Mouse (Mus musculus) liver, embryonic 11.5 days (tissue): ENCODE results near the gene Ostf1. TPM values are rescaled to one million over a fixed set of nuclear protein-coding genes. Genes with fewer than 3 reads are reported as not detected.

ENCODE experiments used
- ATAC-seq: fragments of 200-750 bp; cut with Nextera tagmentation; replicated peaks from 2 replicates; pipeline ENCODE4 v1.8.0; 2017; ENCODE audit warnings: moderate number of reproducible peaks, mild to moderate bottlenecking, moderate TSS enrichment, moderate library complexity; ENCODE audit not compliant: low FRiP score
- DNase-seq: peaks from one replicate; pipeline ENCODE4 v3.0.0-alpha.2; 2017; ENCODE audit warnings: low spot score
- H3K27ac ChIP-seq: fragments of 300-500 bp; sonication (generic); 2 replicates; pipeline ENCODE4 v1.5.1; 2014; ENCODE audit warnings: mild to moderate bottlenecking, low read depth, low read length, control low read depth
- H3K27me3 ChIP-seq: fragments of 300-500 bp; sonication (generic); replicated peaks from 2 replicates; pipeline ENCODE4 v1.6.1; 2014; ENCODE audit warnings: low read length, mixed read lengths; ENCODE audit not compliant: control insufficient read depth, insufficient read depth
- H3K36me3 ChIP-seq: fragments of 300-500 bp; sonication (generic); 2 replicates; pipeline ENCODE4 v1.6.1; 2014; ENCODE audit warnings: mild to moderate bottlenecking, low read length, moderate library complexity, mixed read lengths; ENCODE audit not compliant: control insufficient read depth, insufficient read depth
- H3K4me1 ChIP-seq: fragments of 300-500 bp; sonication (generic); replicated peaks from 2 replicates; pipeline ENCODE4 v1.6.1; 2014; ENCODE audit warnings: low read length, mixed read lengths; ENCODE audit not compliant: control insufficient read depth, insufficient read depth
- H3K4me2 ChIP-seq: fragments of 300-500 bp; sonication (generic); 2 replicates; pipeline ENCODE4 v1.6.1; 2014; ENCODE audit warnings: mild to moderate bottlenecking, control low read depth, moderate library complexity
- H3K4me3 ChIP-seq: fragments of 300-500 bp; sonication (generic); 2 replicates; pipeline ENCODE4 v1.5.1; 2014; ENCODE audit warnings: low read depth, low read length, control low read depth
- H3K9ac ChIP-seq: fragments of 300-500 bp; sonication (generic); 2 replicates; pipeline ENCODE4 v1.6.1; 2014; ENCODE audit warnings: low read depth, low read length, control low read depth
- H3K9me3 ChIP-seq: fragments of 300-500 bp; sonication (generic); 2 replicates; pipeline ENCODE4 v1.6.1; 2016; ENCODE audit warnings: low read length, inconsistent platforms, mixed read lengths; ENCODE audit not compliant: control insufficient read depth
- WGBS: fragments of 180-500 bp; shearing (Covaris S2); extraction: QIAGEN DNeasy Blood & Tissue Kit; methylation state at CpG from one replicate; pipeline ENCODE4 v1.1.7; 2014; 5-methylcytosine and 5-hydroxymethylcytosine counted together
- polyA plus RNA-seq: library from polyadenylated mRNA; unstranded; fragments of >200 nt; fragmentation: Nextera tagmentation; extraction: Ambion mirVana; gene quantifications from 2 replicates; pipeline ENCODE4 v1.2.1, GENCODE M21; 2014

Gene Ostf1
- polyA plus RNA-seq, 1 experiment from 2014 or later = 86.8 TPM

- DNase-seq (no peak), ATAC-seq (peak; percentile 59)
- H3K27me3 ChIP-seq = no peaks in the 10 kb centered on the region
- no peaks in the 10 kb centered on the region for H3K36me3 ChIP-seq
- H3K9ac ChIP-seq = no peak overlapping the region
- peak overlapping the region; percentile 51 for H3K4me2 ChIP-seq
- no peaks in the 10 kb centered on the region for H3K9me3 ChIP-seq
- H3K4me3 ChIP-seq = no peak overlapping the region
- 33% methylated on average over 6 of the region's 6 CpGs for WGBS
- H3K4me1 ChIP-seq = peaks cover 57% of the 10 kb centered on the region
- peak overlapping the region; percentile 67 for H3K27ac ChIP-seq
Measured at GRCm38 (mm10) chr19:18650473-18650872, 18.9 kb upstream of the Ostf1 start.

GRCm38 (mm10) chr19:18649955-18650354 is 18.3 kb upstream of the Ostf1 start:
- ATAC-seq (no peak), DNase-seq (no peak)
- Histone ChIP-seq H3K9ac (no peak overlapping the region), H3K4me2 (peak overlapping the region; percentile 51), H3K36me3 (no peaks in the 10 kb centered on the region), H3K9me3 (no peaks in the 10 kb centered on the region), H3K4me3 (no peak overlapping the region), H3K27ac (peak overlapping the region; percentile 67), H3K27me3 (no peaks in the 10 kb centered on the region), H3K4me1 (peaks cover 57% of the 10 kb centered on the region)
- 49% methylated on average over 4 of the region's 4 CpGs for WGBS

DNA sequence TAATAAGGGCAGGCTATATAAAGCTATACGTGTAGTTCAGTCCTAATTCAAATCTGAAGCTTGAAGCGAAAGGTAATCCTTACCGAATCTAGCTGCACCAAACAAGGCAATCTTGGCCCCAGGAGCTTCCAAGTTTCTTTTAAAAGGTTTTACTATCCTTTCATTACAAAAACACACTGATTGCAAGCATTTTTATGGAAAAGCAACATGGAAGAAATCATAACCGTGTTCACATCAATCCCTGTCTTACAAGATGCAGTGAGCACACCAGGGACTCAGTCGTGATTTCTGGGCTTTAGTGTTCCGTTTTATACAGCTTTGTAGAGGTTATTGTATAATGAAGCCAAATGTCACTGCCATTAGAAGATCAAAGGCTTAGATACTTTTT is 16.9 kb upstream of the Ostf1 start:
- Histone ChIP-seq H3K9ac (no peak overlapping the region), H3K4me3 (no peak overlapping the region), H3K4me2 (no peak overlapping the region), H3K27me3 (no peaks in the 10 kb centered on the region), H3K9me3 (no peaks in the 10 kb centered on the region), H3K4me1 (peaks cover 56% of the 10 kb centered on the region), H3K36me3 (no peaks in the 10 kb centered on the region), H3K27ac (no peak overlapping the region)
- DNase-seq = no peak
- 88% methylated on average over 6 of the region's 6 CpGs for WGBS
- no peak for ATAC-seq

GRCm38 (mm10) chr19:18647775-18648557 is 16.3 kb upstream of the Ostf1 start:
- Histone ChIP-seq H3K4me2 (no peak overlapping the region), H3K36me3 (no peaks in the 10 kb centered on the region), H3K9ac (no peak overlapping the region), H3K27me3 (no peaks in the 10 kb centered on the region), H3K27ac (peak overlapping the region; percentile 86), H3K9me3 (no peaks in the 10 kb centered on the region), H3K4me3 (no peak overlapping the region), H3K4me1 (peaks cover 56% of the 10 kb centered on the region)
- ATAC-seq (no peak), DNase-seq (no peak)
- 69% methylated on average over 9 of the region's 9 CpGs for WGBS

DNA sequence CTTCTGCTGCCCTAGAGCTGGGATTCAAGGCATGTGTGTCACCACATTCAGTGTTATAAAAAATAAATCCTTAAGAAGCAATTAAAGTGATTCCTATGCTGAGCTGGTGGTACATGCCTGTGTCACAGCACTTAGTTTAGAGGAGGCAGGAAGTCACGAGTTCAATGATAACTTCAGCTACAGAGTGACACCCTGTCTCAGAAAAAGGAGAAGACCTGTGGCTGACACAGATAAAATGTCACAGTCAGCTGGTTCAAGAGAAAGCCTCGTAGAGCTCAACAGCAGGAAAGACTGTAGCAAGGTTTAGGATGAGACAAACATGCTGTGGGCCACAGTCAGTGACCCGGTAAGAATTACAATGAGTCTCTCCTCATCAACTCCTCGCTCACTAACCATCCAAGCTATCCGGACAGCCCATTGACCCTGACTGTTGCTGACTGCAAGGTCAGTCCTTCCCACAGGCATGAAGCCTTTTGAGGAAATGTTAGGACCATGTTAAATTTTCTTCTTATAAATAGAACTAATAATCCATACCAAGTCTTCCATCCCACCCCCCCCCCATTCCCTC is 15.3 kb upstream of the Ostf1 start:
- Histone ChIP-seq H3K9ac (0 out of 2 replicates have a peak overlapping the region, but pooled peaks have one; percentile 14), H3K9me3 (no peaks in the 10 kb centered on the region), H3K4me2 (peak overlapping the region; percentile 51), H3K4me1 (peaks cover 56% of the 10 kb centered on the region), H3K27ac (peak overlapping the region; percentile 86), H3K4me3 (no peak overlapping the region), H3K27me3 (no peaks in the 10 kb centered on the region), H3K36me3 (no peaks in the 10 kb centered on the region)
- 38% methylated on average over 5 of the region's 5 CpGs for WGBS
- DNase-seq (no peak), ATAC-seq (peak; percentile 82)

DNA sequence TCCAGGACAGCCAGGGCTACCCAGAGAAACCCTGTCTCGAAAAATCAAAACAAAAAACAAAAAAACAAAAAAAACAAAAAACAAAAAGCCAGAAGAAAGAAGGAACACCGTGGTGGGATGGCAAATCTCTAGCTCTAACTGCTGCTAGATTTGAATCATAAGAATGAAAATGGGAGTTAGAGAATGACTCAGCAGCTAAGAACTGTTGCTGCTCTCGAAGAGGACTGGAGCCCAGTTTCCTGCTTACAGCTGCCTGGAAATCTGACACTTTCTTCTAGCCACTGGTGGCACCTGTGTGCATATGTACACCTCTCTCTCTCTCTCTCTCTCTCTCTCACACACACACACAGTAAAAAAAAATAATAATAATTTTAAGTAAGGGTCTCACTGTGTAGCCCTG is 14.8 kb upstream of the Ostf1 start:
- peaks cover 55% of the 10 kb centered on the region for H3K4me1 ChIP-seq
- no peak for ATAC-seq
- 0 out of 2 replicates have a peak overlapping the region, but pooled peaks have one; percentile 14 for H3K9ac ChIP-seq
- peak overlapping the region; percentile 51 for H3K4me2 ChIP-seq
- H3K27ac ChIP-seq = peak overlapping the region; percentile 86
- no peak for DNase-seq
- H3K9me3 ChIP-seq = no peaks in the 10 kb centered on the region
- H3K27me3 ChIP-seq = no peaks in the 10 kb centered on the region
- WGBS = 46% methylated on average over 3 of the region's 3 CpGs
- H3K4me3 ChIP-seq = no peak overlapping the region
- no peaks in the 10 kb centered on the region for H3K36me3 ChIP-seq

GRCm38 (mm10) chr19:18644084-18644483 is 12.5 kb upstream of the Ostf1 start:
- Histone ChIP-seq H3K27me3 (no peaks in the 10 kb centered on the region), H3K9me3 (no peaks in the 10 kb centered on the region), H3K4me2 (peak overlapping the region; percentile 39), H3K36me3 (no peaks in the 10 kb centered on the region), H3K9ac (no peak overlapping the region), H3K4me3 (no peak overlapping the region), H3K27ac (peak overlapping the region; percentile 45; the same call in 1 of the 2 replicates), H3K4me1 (peaks cover 35% of the 10 kb centered on the region)
- peak; percentile 84 for ATAC-seq
- DNase-seq = no peak
- WGBS = 42% methylated on average over 6 of the region's 6 CpGs

DNA sequence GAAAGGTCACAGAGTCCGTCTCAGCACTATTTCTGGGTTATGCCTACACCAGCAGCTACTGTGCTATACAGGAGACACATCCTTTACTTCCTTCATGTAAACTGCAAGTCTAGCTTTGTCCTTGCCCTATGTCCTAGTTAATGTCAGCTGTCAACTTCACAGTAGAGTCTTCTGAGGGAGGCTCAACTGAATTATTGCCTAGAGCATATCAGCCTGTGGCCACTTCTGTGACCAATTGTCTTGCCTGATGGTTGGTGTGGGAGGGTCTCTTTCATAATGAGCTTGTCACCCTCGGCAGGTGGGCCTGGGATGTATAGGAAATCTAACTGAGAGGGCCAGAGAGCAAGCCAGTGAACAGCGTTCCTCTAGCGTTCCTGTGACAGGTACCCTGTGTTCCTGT is 11.8 kb upstream of the Ostf1 start:
- H3K9ac ChIP-seq = no peak overlapping the region
- WGBS = 77% methylated on average over 4 of the region's 4 CpGs
- no peaks in the 10 kb centered on the region for H3K27me3 ChIP-seq
- H3K9me3 ChIP-seq = no peaks in the 10 kb centered on the region
- H3K4me1 ChIP-seq = peaks cover 31% of the 10 kb centered on the region
- no peak overlapping the region for H3K4me2 ChIP-seq
- DNase-seq (no peak), ATAC-seq (no peak)
- H3K4me3 ChIP-seq = no peak overlapping the region
- peak overlapping the region; percentile 45; the same call in 1 of the 2 replicates for H3K27ac ChIP-seq
- no peaks in the 10 kb centered on the region for H3K36me3 ChIP-seq

GRCm38 (mm10) chr19:18641001-18641400 is 9.4 kb upstream of the Ostf1 start:
- Histone ChIP-seq H3K9me3 (no peaks in the 10 kb centered on the region), H3K4me2 (no peak overlapping the region), H3K36me3 (no peaks in the 10 kb centered on the region), H3K27me3 (no peaks in the 10 kb centered on the region), H3K4me1 (peaks cover 11% of the 10 kb centered on the region), H3K4me3 (no peak overlapping the region), H3K9ac (no peak overlapping the region), H3K27ac (no peak overlapping the region)
- no peak for ATAC-seq
- WGBS = 77% methylated on average over 4 of the region's 4 CpGs
- no peak for DNase-seq
